Mouse (Mus musculus) stomach, postnatal 0 days (tissue): ENCODE results near the gene Emp3. TPM values are rescaled to one million over a fixed set of nuclear protein-coding genes. Genes with fewer than 3 reads are reported as not detected.
"Not testable (repeated sequence)": the region's sequence is repeated elsewhere in the genome, so short reads cannot be mapped to it uniquely, and the experiment has no call there.

Experiments
- ATAC-seq: fragments of 200-750 bp; cut with Nextera tagmentation; 2 replicates; pipeline ENCODE4 v1.8.0; 2017; ENCODE audit not compliant: low FRiP score, low TSS enrichment
- DNase-seq: peaks from one replicate; pipeline ENCODE4 v3.0.0-alpha.2; 2016; ENCODE audit warnings: low spot score
- H3K27ac ChIP-seq: fragments of 300-500 bp; sonication (generic); replicated peaks from 2 replicates; pipeline ENCODE4 v1.5.1; 2014; ENCODE audit warnings: mild to moderate bottlenecking, control low read depth
- H3K27me3 ChIP-seq: fragments of 300-500 bp; sonication (generic); 2 replicates; pipeline ENCODE4 v1.6.1; 2014; ENCODE audit warnings: low read length; ENCODE audit not compliant: control insufficient read depth, insufficient read depth
- H3K36me3 ChIP-seq: fragments of 300-500 bp; sonication (generic); 2 replicates; pipeline ENCODE4 v1.6.1; 2014; ENCODE audit warnings: low read length, mixed read lengths; ENCODE audit not compliant: control insufficient read depth, insufficient read depth
- H3K4me1 ChIP-seq: fragments of 300-500 bp; sonication (generic); replicated peaks from 2 replicates; pipeline ENCODE4 v1.6.1; 2014; ENCODE audit warnings: antibody characterized with exemption; ENCODE audit not compliant: control insufficient read depth, insufficient read depth
- H3K4me2 ChIP-seq: fragments of 300-500 bp; sonication (generic); replicated peaks from 2 replicates; pipeline ENCODE4 v1.6.1; 2014; ENCODE audit warnings: low read depth, mild to moderate bottlenecking, control low read depth, moderate library complexity
- H3K4me3 ChIP-seq: fragments of 300-500 bp; sonication (generic); 2 replicates; pipeline ENCODE4 v1.5.1; 2014; ENCODE audit warnings: low read depth, low read length, control low read depth
- H3K9ac ChIP-seq: fragments of 300-500 bp; sonication (generic); 2 replicates; pipeline ENCODE4 v1.6.1; 2014; ENCODE audit warnings: mild to moderate bottlenecking, low read length, control low read depth, mixed read lengths
- H3K9me3 ChIP-seq: fragments of 300-500 bp; sonication (generic); 2 replicates; pipeline ENCODE4 v1.6.1; 2016; ENCODE audit warnings: low read length; ENCODE audit not compliant: control insufficient read depth
- CTCF ChIP-seq: IDR thresholded peaks from 2 replicates; pipeline ENCODE4 v1.5.1; 2016; ENCODE audit warnings: antibody characterized with exemption, low read depth, mild to moderate bottlenecking, moderate library complexity
- EP300 ChIP-seq: optimal IDR thresholded peaks from 2 replicates; pipeline ENCODE3; 2016; ENCODE audit warnings: antibody characterized with exemption
- WGBS: fragments of 180-500 bp; shearing (Covaris S2); extraction: QIAGEN DNeasy Blood & Tissue Kit; methylation state at CpG from one replicate; pipeline ENCODE4 v1.1.7; 2014; 5-methylcytosine and 5-hydroxymethylcytosine counted together
- polyA plus RNA-seq: library from polyadenylated mRNA; unstranded; fragments of >200 nt; fragmentation: Nextera tagmentation; extraction: Ambion mirVana; gene quantifications from 2 replicates; pipeline ENCODE4 v1.2.1, GENCODE M21; 2015

Emp3 gene
- polyA plus RNA-seq, 1 experiment from 2014 or later: 151 TPM

GRCm38 (mm10) chr7:45881011-45881410 is 40.2 kb downstream of the Emp3 start:
- H3K27ac ChIP-seq: no peak overlapping the region
- ATAC-seq: no peak
- no peak overlapping the region for H3K9ac ChIP-seq
- H3K4me2 ChIP-seq: no peak overlapping the region
- WGBS: 91% methylated on average over 2 of the region's 2 CpGs
- H3K4me1 ChIP-seq: no peaks in the 10 kb centered on the region
- H3K9me3 ChIP-seq: no peaks in the 10 kb centered on the region
- no peak for TF ChIP-seq CTCF
- no peaks in the 10 kb centered on the region for H3K27me3 ChIP-seq
- no peak overlapping the region for H3K4me3 ChIP-seq
- peaks cover 58% of the 10 kb centered on the region for H3K36me3 ChIP-seq
- DNase-seq: no peak

DNA sequence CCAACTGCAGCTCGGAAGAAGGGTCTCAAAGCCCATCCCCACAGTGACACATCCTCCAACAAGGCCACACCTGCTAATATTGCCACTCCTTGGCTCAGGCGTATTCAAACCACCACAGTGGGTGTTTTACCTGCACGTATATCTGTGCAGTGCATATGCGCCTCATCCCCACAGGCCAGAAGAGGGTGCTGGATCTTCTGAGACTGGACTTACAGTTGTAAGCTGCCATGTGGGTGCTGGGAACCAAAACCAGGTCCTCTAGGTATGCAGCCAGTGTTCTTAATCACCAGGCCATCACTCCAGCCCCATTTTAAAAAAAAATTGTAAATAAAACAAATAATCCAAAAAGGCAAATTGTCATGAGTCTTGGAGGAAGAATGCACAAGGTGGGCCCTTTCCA is 40.7 kb downstream of the Emp3 start:
- H3K4me3 ChIP-seq: no peak overlapping the region
- no peak for ATAC-seq
- no peak overlapping the region for H3K4me2 ChIP-seq
- no peaks in the 10 kb centered on the region for H3K9me3 ChIP-seq
- H3K27ac ChIP-seq: no peak overlapping the region
- DNase-seq: no peak
- no peak for TF ChIP-seq CTCF
- TF ChIP-seq EP300: no peak
- no peaks in the 10 kb centered on the region; the same call in 1 of the 2 replicates for H3K4me1 ChIP-seq
- 98% methylated on average over 4 of the region's 4 CpGs for WGBS
- no peak overlapping the region for H3K9ac ChIP-seq
- H3K36me3 ChIP-seq: peaks cover 63% of the 10 kb centered on the region
- H3K27me3 ChIP-seq: no peaks in the 10 kb centered on the region

DNA sequence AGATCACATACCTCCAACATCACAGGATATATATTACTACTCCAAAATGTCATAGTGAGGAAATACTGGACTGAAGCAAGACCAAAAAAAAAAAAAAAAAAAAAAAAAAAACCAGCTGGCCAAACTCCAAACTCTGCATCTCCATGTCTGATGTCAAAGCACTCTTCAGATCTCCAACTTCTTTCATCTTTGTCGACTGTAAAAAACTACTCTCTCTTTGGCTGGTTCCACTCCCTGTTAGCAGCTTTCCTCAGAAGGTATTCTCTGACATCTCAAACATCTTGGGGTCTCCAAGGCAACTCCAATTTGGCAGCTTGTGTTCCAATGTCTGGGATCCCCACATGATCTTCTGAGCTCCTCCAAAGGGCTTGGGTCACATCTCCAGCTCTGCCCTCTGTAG is 42.9 kb downstream of the Emp3 start, which contains the start of gene Grin2d:
Gene Grin2d (minus strand): TSS at position 101 of the 400 bp plus-strand sequence.
- H3K4me2 ChIP-seq, H3K4me3 ChIP-seq, H3K9me3 ChIP-seq, H3K27ac ChIP-seq, ATAC-seq, H3K4me1 ChIP-seq, H3K9ac ChIP-seq, DNase-seq, H3K27me3 ChIP-seq: not testable (repeated sequence)
- peaks cover 59% of the 10 kb centered on the region for H3K36me3 ChIP-seq
- 84% methylated on average over 1 of the region's 1 CpGs for WGBS

GRCm38 (mm10) chr7:45876895-45877294 is 44.3 kb downstream of the Emp3 start:
- ATAC-seq (no peak), DNase-seq (no peak)
- H3K4me2 ChIP-seq: no peak overlapping the region
- H3K9ac ChIP-seq: no peak overlapping the region
- no peak overlapping the region for H3K27ac ChIP-seq
- WGBS: 95% methylated on average over 7 of the region's 7 CpGs
- H3K4me3 ChIP-seq: no peak overlapping the region
- H3K4me1 ChIP-seq: peaks cover 3% of the 10 kb centered on the region
- TF ChIP-seq EP300 (no peak), CTCF (no peak)
- no peaks in the 10 kb centered on the region for H3K9me3 ChIP-seq
- H3K36me3 ChIP-seq: peaks cover 48% of the 10 kb centered on the region
- no peaks in the 10 kb centered on the region for H3K27me3 ChIP-seq

GRCm38 (mm10) chr7:45873061-45873947 is 47.9 kb downstream of the Emp3 start:
- ATAC-seq: peak; percentile 74
- Histone ChIP-seq H3K36me3 (peaks cover 26% of the 10 kb centered on the region), H3K4me3 (peak overlapping the region; percentile 89), H3K9ac (peak overlapping the region; percentile 97), H3K4me1 (peaks cover 3% of the 10 kb centered on the region), H3K9me3 (no peaks in the 10 kb centered on the region), H3K4me2 (peak overlapping the region; percentile 85), H3K27ac (peak overlapping the region; percentile 97), H3K27me3 (peaks cover 3% of the 10 kb centered on the region; the same call in 1 of the 2 replicates)
- TF ChIP-seq CTCF (peak; percentile 57), EP300 (no peak)
- 2% methylated on average over 28 of the region's 28 CpGs for WGBS
- peak; percentile 73 for DNase-seq

DNA sequence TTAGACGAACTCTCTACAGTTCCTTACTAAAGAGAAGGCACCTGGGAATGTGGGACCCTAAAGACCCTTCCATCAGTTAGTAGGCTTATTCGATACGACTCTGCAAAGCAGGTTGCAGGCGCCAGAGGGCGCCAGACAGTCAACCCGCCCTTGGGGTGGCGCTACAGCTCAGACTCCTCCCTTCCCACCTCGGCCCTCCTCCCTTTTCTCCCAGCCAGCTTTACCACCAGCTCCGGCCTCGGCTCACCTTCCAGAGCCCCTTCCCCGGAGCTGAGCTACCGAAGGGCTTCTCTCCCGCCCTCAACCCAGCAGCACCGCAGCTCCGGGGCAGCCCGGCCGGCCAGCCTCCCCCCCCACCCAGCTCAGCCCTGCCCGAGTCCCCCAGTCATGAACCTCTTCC is 48.6 kb downstream of the Emp3 start, which contains the start of gene Kdelr1:
Gene Kdelr1 (plus strand): TSS at position 149 of the 400 bp plus-strand sequence.
- peaks cover 3% of the 10 kb centered on the region; the same call in 1 of the 2 replicates for H3K27me3 ChIP-seq
- peak within 1 kb of the TSS; percentile 85 for H3K4me2 ChIP-seq
- TF ChIP-seq EP300 (no peak), CTCF (peak; percentile 98)
- H3K9me3 ChIP-seq: no peaks in the 10 kb centered on the region
- peak within 1 kb of the TSS; percentile 89 for H3K4me3 ChIP-seq
- H3K4me1 ChIP-seq: peaks cover 3% of the 10 kb centered on the region
- H3K36me3 ChIP-seq: peaks cover 23% of the 10 kb centered on the region
- under 1% methylated on average over 18 of the region's 18 CpGs for WGBS
- peak within 1 kb of the TSS; percentile 97 for H3K27ac ChIP-seq
- peak within 1 kb of the TSS; percentile 97 for H3K9ac ChIP-seq
- ATAC-seq: peak; percentile 78
- DNase-seq: peak; percentile 91
